Mouse (Mus musculus) monocyte, adult 5-6 weeks (primary cell): ENCODE data around the gene Prkar1b. TPM values are rescaled to one million over a fixed set of nuclear protein-coding genes. Genes with fewer than 3 reads are reported as not detected.

ENCODE experiments used
- ATAC-seq: fragments of 153-309, 156-312 bp; replicated peaks from 2 replicates; pipeline ENCODE4 v1.8.0; 2017; ENCODE audit warnings: mild to moderate bottlenecking; ENCODE audit not compliant: low TSS enrichment, insufficient number of reproducible peaks, severe bottlenecking, poor library complexity, low FRiP score
- total RNA-seq: library from RNA; stranded (forward); fragments of 200-1000, 200-491, 200-594 nt; gene quantifications from 3 replicates; pipeline ENCODE4 v1.2.3, GENCODE M21; 2017

Prkar1b gene
- total RNA-seq, 1 experiment from 2014 or later, result 17.1 TPM

GRCm38 (mm10) chr5:138994108-138994785, 155.6 kb downstream of the Prkar1b start:
- no peak for ATAC-seq

- ATAC-seq, result no peak
Observed at GRCm38 (mm10) chr5:138993371-138994107, 156.3 kb downstream of the Prkar1b start.

- ATAC-seq, result no peak
Observed at GRCm38 (mm10) chr5:138992611-138993370, 157.0 kb downstream of the Prkar1b start.

- no peak for ATAC-seq
Observed at GRCm38 (mm10) chr5:138991734-138992133, 158.1 kb downstream of the Prkar1b start.

- ATAC-seq, result no peak
Observed at GRCm38 (mm10) chr5:138990659-138991380, 159.0 kb downstream of the Prkar1b start.

GRCm38 (mm10) chr5:138989567-138989966, 160.2 kb downstream of the Prkar1b start:
- ATAC-seq, result no peak

GRCm38 (mm10) chr5:138988764-138989163, 161.0 kb downstream of the Prkar1b start:
- no peak for ATAC-seq

GRCm38 (mm10) chr5:138987994-138988393, 161.8 kb downstream of the Prkar1b start:
- ATAC-seq, result no peak

GRCm38 (mm10) chr5:138981921-138982320, 167.9 kb downstream of the Prkar1b start:
- ATAC-seq, result no peak

- ATAC-seq, result no peak
Observed at GRCm38 (mm10) chr5:138980608-138981007, 169.2 kb downstream of the Prkar1b start.

- ATAC-seq, result no peak
Observed at GRCm38 (mm10) chr5:138979840-138980239, 170.0 kb downstream of the Prkar1b start.

- no peak for ATAC-seq
Observed at GRCm38 (mm10) chr5:138977759-138978158, 172.0 kb downstream of the Prkar1b start.

GRCm38 (mm10) chr5:138974911-138975485, 174.8 kb downstream of the Prkar1b start:
- no peak for ATAC-seq

GRCm38 (mm10) chr5:138973480-138973879, 176.3 kb downstream of the Prkar1b start:
- no peak for ATAC-seq

GRCm38 (mm10) chr5:138971405-138971804, 178.4 kb downstream of the Prkar1b start:
- no peak for ATAC-seq

GRCm38 (mm10) chr5:138970056-138970490, 179.7 kb downstream of the Prkar1b start:
- no peak for ATAC-seq
